Mouse (Mus musculus): Measurements from ENCODE around the gene Pfas.

DNA sequence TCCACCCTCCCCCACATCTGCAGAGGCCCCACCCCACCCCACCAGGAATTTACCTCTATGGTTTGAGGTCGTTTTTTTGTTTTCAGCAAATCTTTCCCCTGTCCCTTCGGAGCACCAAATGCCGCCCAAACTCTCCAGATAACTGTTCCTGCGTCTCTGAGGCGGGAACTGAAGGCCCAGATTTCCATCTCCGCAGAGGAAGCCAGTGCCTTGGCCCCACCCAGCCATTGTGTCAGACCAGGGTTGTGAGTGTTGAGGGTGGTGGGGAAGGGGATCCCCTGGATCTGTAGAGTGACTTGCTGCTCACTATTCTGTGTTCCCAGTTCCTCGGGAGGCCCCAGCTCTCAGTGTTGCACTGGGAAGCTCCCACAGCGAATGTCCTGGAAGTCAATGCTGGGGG, 51.0 kb downstream of the Pfas start, which contains the start of gene Arhgef15:
- TF ChIP-seq CTCF (IDR thresholded peaks at IDR 0.05; ENCODE audit: control insufficient read depth, insufficient read depth, insufficient replicate concordance, low read depth, low read length) (no peak), POLR2A (IDR thresholded peaks at IDR 0.05; ENCODE audit: control insufficient read depth, low read depth, low read length) (no peak)

Measured in testis, adult 2 months (tissue).